21 mouse cellular contexts compared by ENCODE assay signal in genomic region chr1:119366315-119366714, GRCm38 (mm10). TPM values are rescaled to one million over a fixed set of nuclear protein-coding genes. Genes with fewer than 3 reads are reported as not detected.
DNase-seq lines count a peak whose midpoint lies in the region; ATAC-seq lines count a peak whose summit lies in the region.
"Had no signal": no experiment of that assay in that cellular context is flagged by ENCODE, and none has a peak within 500 bp of the region (broad histone marks: within the 10 kb centered on the region; RNA-seq: fewer than 3 reads in every experiment).

No protein-coding gene starts in this region.

- H3K27ac ChIP-seq in heart, embryonic 10.5 days, result no peak overlapping the region

- 0 out of 2 replicates have a peak, but pooled peaks cover 6% of the 10 kb centered on the region for H3K9me3 ChIP-seq in heart, embryonic 10.5 days

- no peak for DNase-seq in frontal cortex, adult 2 months (ENCODE audit: extremely low spot score in 1 of 2, low spot score in 1 of 2)
- DNase-seq in heart, adult 11 months, result peak; percentile 56
- DNase-seq in heart, embryonic 10.5 days (ENCODE audit: low spot score), result no peak
- peak; percentile 36 for DNase-seq in testis, postnatal 14 days (ENCODE audit: low spot score)
- DNase-seq in testis, postnatal 10 days (ENCODE audit: low spot score), result no peak
- DNase-seq: adrenal gland, adult 2 months; adrenal gland, adult 8-10 months; adrenal gland, postnatal 10 days; adrenal gland, postnatal 14 days; adrenal gland, postnatal 25 days; adrenal gland, postnatal 36 days; B cell, adult 2 months; cerebellum, adult 11 months; cerebellum, adult 11-12 months; cerebellum, adult 18-20 months had no signal

- H3K36me3 ChIP-seq in heart, embryonic 10.5 days, result no peaks in the 10 kb centered on the region
- H3K36me3 ChIP-seq: G1E had no signal

- H3K4me3 ChIP-seq in heart, embryonic 10.5 days, result no peak overlapping the region

- no peaks in the 10 kb centered on the region for H3K4me1 ChIP-seq in heart, embryonic 10.5 days

- peak; percentile 31; the same call in 1 of the 2 replicates for ATAC-seq in frontal cortex, adult (ENCODE audit: low TSS enrichment)
- ATAC-seq: activated CD4-positive, CD25-positive, alpha-beta regulatory T cell, adult 4 months; CD4-positive, CD25-positive, alpha-beta regulatory T cell, adult 4 months; Patski had no signal

- WGBS in heart, embryonic 10.5 days, result 72% methylated on average over 6 of the region's 6 CpGs

- H3K27me3 ChIP-seq in heart, embryonic 10.5 days (ENCODE audit: insufficient read depth, poor library complexity, severe bottlenecking), result no peaks in the 10 kb centered on the region
- H3K27me3 ChIP-seq: CH12.LX, Patski had no signal

RNA-seq across cellular contexts. Expression of gene Inhbb, which starts 55.7 kb away (rescaled TPM):
- 3.2 and 3.4 TPM in 2 replicates for polyA plus RNA-seq in frontal cortex, adult 2 months (2012; rRNA removed)
- polyA plus RNA-seq in heart, embryonic 10.5 days (2016; fragmentation: Nextera tagmentation; extraction: Ambion mirVana), result 0.08 and 0.12 TPM in 2 replicates
- polyA plus RNA-seq: activated CD4-positive, CD25-positive, alpha-beta regulatory T cell, adult 4 months; CD4-positive, CD25-positive, alpha-beta regulatory T cell, adult 4 months; G1E had no signal

Comparison
In these comparisons a context has a peak if more than half of its experiments do, and no peak if none do; other contexts are left out.
1. DNase-seq: peak in heart, adult 11 months (single experiment) and testis, postnatal 14 days (single experiment); none in frontal cortex, adult 2 months (0 of 2), heart, embryonic 10.5 days (single experiment) and testis, postnatal 10 days (single experiment).